Mouse (Mus musculus): Measurements from ENCODE around the gene Trim60.

- TF ChIP-seq POLR2A (IDR thresholded peaks at IDR 0.05; ENCODE audit: control insufficient read depth, low read depth, low read length) (no peak), CTCF (IDR thresholded peaks at IDR 0.05; ENCODE audit: control insufficient read depth, insufficient read depth, insufficient replicate concordance, low read depth, low read length) (no peak)
These were observed 43.8 kb upstream of the Trim60 start for GRCm38 (mm10) chr8:65062195-65062594.
